Mouse (Mus musculus) ES-E14 (cell line): ENCODE data around the gene Hoxb4.

Source experiments
- CHD2 ChIP-seq: IDR thresholded peaks from 2 replicates; pipeline ENCODE4 v1.6.1; 2014; ENCODE audit warnings: mild to moderate bottlenecking, low read depth, low read length, inconsistent platforms
- MAFK ChIP-seq: IDR thresholded peaks from 2 replicates; pipeline ENCODE4 v1.6.1; 2014; ENCODE audit warnings: mild to moderate bottlenecking, low read depth, low read length, inconsistent platforms; ENCODE audit not compliant: insufficient read depth
- ZC3H11A ChIP-seq: IDR thresholded peaks from 2 replicates; pipeline ENCODE4 v1.6.1; 2012; ENCODE audit warnings: low read depth, mild to moderate bottlenecking, inconsistent platforms, low read length, borderline replicate concordance
- ZNF384 ChIP-seq: IDR thresholded peaks from 2 replicates; pipeline ENCODE4 v1.6.1; 2012; ENCODE audit warnings: low read depth, low read length, inconsistent platforms

GRCm38 (mm10) chr11:96354801-96355311 is 36.8 kb downstream of the Hoxb4 start:
- no peak for TF ChIP-seq ZNF384
- no peak for TF ChIP-seq ZC3H11A
- TF ChIP-seq CHD2, result no peak
- TF ChIP-seq MAFK, result no peak
